23 mouse cellular contexts compared by ENCODE assay signal in genomic region chr8:106618324-106618723, GRCm38 (mm10). TPM values are rescaled to one million over a fixed set of nuclear protein-coding genes. Genes with fewer than 3 reads are reported as not detected.
DNase-seq lines count a peak whose midpoint lies in the region; ATAC-seq and TF ChIP-seq lines count a peak whose summit lies in the region.
"Had no signal": no experiment of that assay in that cellular context is flagged by ENCODE, and none has a peak within 500 bp of the region (broad histone marks: within the 10 kb centered on the region; RNA-seq: fewer than 3 reads in every experiment).

No protein-coding gene starts in this region.

- ATAC-seq in hindbrain, postnatal 0 days = no peak
- ATAC-seq in limb, embryonic 12.5 days (ENCODE audit: insufficient number of reproducible peaks, insufficient read depth, low FRiP score, low TSS enrichment, low read depth) = no peak
- ATAC-seq in stomach, embryonic 16.5 days (ENCODE audit: insufficient read depth, low FRiP score) = no peak
- ATAC-seq: CD4-positive, CD25-positive, alpha-beta regulatory T cell, adult 4 months; forebrain, embryonic 14.5 days; hindbrain, embryonic 16.5 days; liver, embryonic 12.5 days; midbrain, embryonic 15.5 days had no signal

- peak; percentile 37 for TF ChIP-seq CTCF in hindbrain, postnatal 0 days (IDR thresholded peaks at IDR 0.05; ENCODE audit: low read depth)

- in situ Hi-C loops in ES-E14 (cut with MboI; ENCODE audit: low sequenced_read_pairs in 2 of 2, unreplicated experiment in 2 of 2) = no loop called here

- H3K27me3 ChIP-seq in hindbrain, postnatal 0 days (ENCODE audit: insufficient read depth, low read length) = no peaks in the 10 kb centered on the region
- no peaks in the 10 kb centered on the region; the same call in 1 of the 2 replicates for H3K27me3 ChIP-seq in hindbrain, embryonic 10.5 days (ENCODE audit: insufficient read depth, poor library complexity, severe bottlenecking)
- H3K27me3 ChIP-seq in limb, embryonic 12.5 days = no peaks in the 10 kb centered on the region
- H3K27me3 ChIP-seq in limb, embryonic 10.5 days (ENCODE audit: low read depth, poor library complexity, severe bottlenecking) = no peaks in the 10 kb centered on the region
- H3K27me3 ChIP-seq in stomach, embryonic 16.5 days (ENCODE audit: control insufficient read depth, insufficient read depth, low read length) = no peaks in the 10 kb centered on the region
- H3K27me3 ChIP-seq: heart, embryonic 15.5 days; midbrain, embryonic 15.5 days had no signal

- no peak for DNase-seq in hindbrain, postnatal 0 days (ENCODE audit: low spot score)
- no peak for DNase-seq in hindbrain, embryonic 10.5 days (ENCODE audit: low spot score)
- no peak for DNase-seq in limb, embryonic 10.5 days (ENCODE audit: low spot score)
- no peak for DNase-seq in ES-E14 (ENCODE audit: low read depth, low spot score)
- no peak for DNase-seq in frontal cortex, postnatal 25 days (ENCODE audit: low spot score in 2 of 2)
- DNase-seq: adrenal gland, adult 8-10 months; cerebellum, adult 8-10 months; gastrocnemius, postnatal 25 days; heart, adult 2 months; heart, postnatal 4 days; kidney, adult 9 months; left cerebral cortex, postnatal 4 days; spleen, adult 18-20 months had no signal

- no peak overlapping the region for H3K27ac ChIP-seq in hindbrain, postnatal 0 days
- H3K27ac ChIP-seq in hindbrain, embryonic 10.5 days = no peak overlapping the region
- H3K27ac ChIP-seq in limb, embryonic 12.5 days = 0 out of 2 replicates have a peak overlapping the region, but pooled peaks have one; percentile 35
- H3K27ac ChIP-seq in limb, embryonic 10.5 days = no peak overlapping the region
- peak overlapping the region; percentile 92 for H3K27ac ChIP-seq in ES-E14 (ENCODE audit: insufficient read depth, low read depth, low read length, poor library complexity, severe bottlenecking)
- H3K27ac ChIP-seq in stomach, embryonic 16.5 days (ENCODE audit: low read length) = peak overlapping the region; percentile 3; the same call in 1 of the 2 replicates
- H3K27ac ChIP-seq: heart, adult 2 months; heart, embryonic 15.5 days; liver, embryonic 12.5 days; midbrain, embryonic 15.5 days had no signal

- no peak overlapping the region for H3K9ac ChIP-seq in hindbrain, postnatal 0 days (replicated peaks; ENCODE audit: low read length)
- no peak overlapping the region for H3K9ac ChIP-seq in limb, embryonic 12.5 days (replicated peaks)
- H3K9ac ChIP-seq in ES-E14 (ENCODE audit: insufficient read depth, low read depth, low read length, poor library complexity, severe bottlenecking) = peak overlapping the region; percentile 61
- no peak overlapping the region for H3K9ac ChIP-seq in stomach, embryonic 16.5 days (ENCODE audit: low read length)
- H3K9ac ChIP-seq: heart, embryonic 15.5 days; liver, embryonic 12.5 days; midbrain, embryonic 15.5 days had no signal

- H3K9me3 ChIP-seq in hindbrain, postnatal 0 days (ENCODE audit: low read length) = no peaks in the 10 kb centered on the region
- no peaks in the 10 kb centered on the region for H3K9me3 ChIP-seq in hindbrain, embryonic 10.5 days
- H3K9me3 ChIP-seq in limb, embryonic 12.5 days = no peaks in the 10 kb centered on the region
- H3K9me3 ChIP-seq in limb, embryonic 10.5 days (replicated peaks) = no peaks in the 10 kb centered on the region; the same call in 1 of the 2 replicates
- H3K9me3 ChIP-seq in ES-E14 (ENCODE audit: control insufficient read depth, insufficient read depth, low read depth, low read length) = no peaks in the 10 kb centered on the region
- no peaks in the 10 kb centered on the region for H3K9me3 ChIP-seq in stomach, embryonic 16.5 days (replicated peaks; ENCODE audit: control insufficient read depth, low read length)
- H3K9me3 ChIP-seq: heart, embryonic 15.5 days; liver, embryonic 12.5 days; midbrain, embryonic 15.5 days had no signal

- no peak overlapping the region for H3K4me2 ChIP-seq in hindbrain, postnatal 0 days (ENCODE audit: low read depth, low read length)
- no peak overlapping the region for H3K4me2 ChIP-seq in limb, embryonic 12.5 days
- no peak overlapping the region for H3K4me2 ChIP-seq in stomach, embryonic 16.5 days (ENCODE audit: low read depth, low read length)
- H3K4me2 ChIP-seq: heart, embryonic 15.5 days; liver, embryonic 12.5 days; midbrain, embryonic 15.5 days had no signal

- WGBS in hindbrain, postnatal 0 days = 54% methylated on average over 6 of the region's 6 CpGs
- WGBS in hindbrain, embryonic 10.5 days = 62% methylated on average over 6 of the region's 6 CpGs
- 47% methylated on average over 6 of the region's 6 CpGs for WGBS in limb, embryonic 12.5 days
- 57% methylated on average over 6 of the region's 6 CpGs for WGBS in limb, embryonic 10.5 days
- WGBS in stomach, embryonic 16.5 days = 56% methylated on average over 6 of the region's 6 CpGs

- H3K36me3 ChIP-seq in hindbrain, postnatal 0 days (ENCODE audit: insufficient read depth, low read length) = no peaks in the 10 kb centered on the region
- no peaks in the 10 kb centered on the region for H3K36me3 ChIP-seq in hindbrain, embryonic 10.5 days
- H3K36me3 ChIP-seq in limb, embryonic 12.5 days = no peaks in the 10 kb centered on the region
- H3K36me3 ChIP-seq in limb, embryonic 10.5 days = no peaks in the 10 kb centered on the region
- H3K36me3 ChIP-seq in ES-E14 (ENCODE audit: control insufficient read depth, insufficient read depth, low read length, poor library complexity, severe bottlenecking) = peaks cover 4% of the 10 kb centered on the region; the same call in 1 of the 2 replicates
- H3K36me3 ChIP-seq in stomach, embryonic 16.5 days (ENCODE audit: control insufficient read depth, insufficient read depth, low read length) = no peaks in the 10 kb centered on the region
- H3K36me3 ChIP-seq: heart, embryonic 15.5 days; liver, embryonic 12.5 days; midbrain, embryonic 15.5 days had no signal

- no peak overlapping the region for H3K4me3 ChIP-seq in hindbrain, postnatal 0 days (ENCODE audit: low read length)
- no peak overlapping the region for H3K4me3 ChIP-seq in hindbrain, embryonic 10.5 days
- no peak overlapping the region for H3K4me3 ChIP-seq in limb, embryonic 12.5 days (replicated peaks)
- H3K4me3 ChIP-seq in limb, embryonic 10.5 days = no peak overlapping the region
- peak overlapping the region; percentile 39 to 60 for H3K4me3 ChIP-seq in ES-E14 (ENCODE audit: insufficient read depth in 1 of 2, low read depth in 1 of 2, low read length in 2 of 2, poor library complexity in 1 of 2, severe bottlenecking in 1 of 2)
- no peak overlapping the region for H3K4me3 ChIP-seq in stomach, embryonic 16.5 days (replicated peaks; ENCODE audit: low read length)
- H3K4me3 ChIP-seq: heart, adult 2 months; heart, embryonic 15.5 days; liver, embryonic 12.5 days; midbrain, embryonic 15.5 days; myocyte had no signal

- peaks cover 3% of the 10 kb centered on the region; the same call in 1 of the 2 replicates for H3K4me1 ChIP-seq in hindbrain, postnatal 0 days (ENCODE audit: insufficient read depth, low read length)
- H3K4me1 ChIP-seq in hindbrain, embryonic 10.5 days (replicated peaks) = peaks cover 38% of the 10 kb centered on the region
- peaks cover 43% of the 10 kb centered on the region for H3K4me1 ChIP-seq in limb, embryonic 12.5 days (replicated peaks)
- H3K4me1 ChIP-seq in limb, embryonic 10.5 days = peaks cover 45% of the 10 kb centered on the region
- H3K4me1 ChIP-seq in ES-E14 (ENCODE audit: control insufficient read depth in 2 of 2, insufficient read depth in 2 of 2, low read length in 2 of 2, poor library complexity in 1 of 2) = peaks cover 31 to 37% of the 10 kb centered on the region in 2 experiments
- H3K4me1 ChIP-seq in stomach, embryonic 16.5 days (ENCODE audit: control insufficient read depth, insufficient read depth, low read length) = peaks cover 27% of the 10 kb centered on the region
- H3K4me1 ChIP-seq: liver, embryonic 12.5 days; midbrain, embryonic 15.5 days had no signal

TF ChIP-seq in ES-E14, 5 proteins besides CTCF, POLR2A, EP300 and RAD21:
- TF ChIP-seq ZC3H11A (IDR thresholded peaks at IDR 0.05; ENCODE audit: borderline replicate concordance, low read depth, low read length) (no peak), CHD2 (IDR thresholded peaks at IDR 0.05; ENCODE audit: low read depth, low read length) (peak; percentile 16; the same call in 1 of the 2 replicates), ZNF384 (IDR thresholded peaks at IDR 0.05; ENCODE audit: low read depth, low read length) (no peak; the same call in 1 of the 2 replicates), MAFK (IDR thresholded peaks at IDR 0.05; ENCODE audit: insufficient read depth, low read depth, low read length) (no peak)

RNA-seq across cellular contexts. Expression of gene Cdh1, which starts 15.2 kb away (rescaled TPM):
- total RNA-seq in hindbrain, postnatal 0 days (2014; rRNA removed) = 5.6 and 6.7 TPM in 2 replicates
- 6.6 and 6.7 TPM in 2 replicates for polyA plus RNA-seq in hindbrain, postnatal 0 days (2015; fragmentation: Nextera tagmentation; extraction: Ambion mirVana)
- 9.0 and 10.5 TPM in 2 replicates for polyA plus RNA-seq in hindbrain, embryonic 10.5 days (2016; fragmentation: Nextera tagmentation; extraction: Ambion mirVana)
- polyA plus RNA-seq in limb, embryonic 12.5 days (2016; fragmentation: Nextera tagmentation; extraction: Ambion mirVana) = 13.5 and 15.3 TPM in 2 replicates
- 15.4 and 16.4 TPM in 2 replicates for polyA plus RNA-seq in limb, embryonic 10.5 days (2016; fragmentation: Nextera tagmentation; extraction: Ambion mirVana)
- 254 and 424 TPM in 2 replicates for total RNA-seq in ES-E14 (2012; rRNA removed)
- polyA plus RNA-seq in stomach, embryonic 16.5 days (2015; fragmentation: Nextera tagmentation; extraction: Ambion mirVana) = 215 and 267 TPM in 2 replicates
- total RNA-seq: heart, adult 2 months; megakaryocyte-erythroid progenitor cell, adult 5-6 weeks had no signal

RNA-seq across cellular contexts. Expression of gene Gm10073, which starts 45.1 kb away (rescaled TPM):
- 59.5 and 82.5 TPM in 2 replicates for total RNA-seq in hindbrain, postnatal 0 days (2014; rRNA removed)
- 4.2 and 6.1 TPM in 2 replicates for polyA plus RNA-seq in hindbrain, postnatal 0 days (2015; fragmentation: Nextera tagmentation; extraction: Ambion mirVana)
- polyA plus RNA-seq in hindbrain, embryonic 10.5 days (2016; fragmentation: Nextera tagmentation; extraction: Ambion mirVana) = 6.2 and 8.0 TPM in 2 replicates
- polyA plus RNA-seq in limb, embryonic 12.5 days (2016; fragmentation: Nextera tagmentation; extraction: Ambion mirVana) = 4.5 and 6.3 TPM in 2 replicates
- 7.9 and 8.0 TPM in 2 replicates for polyA plus RNA-seq in limb, embryonic 10.5 days (2016; fragmentation: Nextera tagmentation; extraction: Ambion mirVana)
- 83.5 and 86.5 TPM in 2 replicates for total RNA-seq in ES-E14 (2012; rRNA removed)
- polyA plus RNA-seq in stomach, embryonic 16.5 days (2015; fragmentation: Nextera tagmentation; extraction: Ambion mirVana) = 13.4 and 26.5 TPM in 2 replicates

Comparison
In these comparisons a context has a peak if more than half of its experiments do, and no peak if none do; other contexts are left out.
1. H3K27ac ChIP-seq: peak in limb, embryonic 12.5 days (single experiment), ES-E14 (single experiment) and stomach, embryonic 16.5 days (single experiment); none in hindbrain, postnatal 0 days (single experiment), hindbrain, embryonic 10.5 days (single experiment) and limb, embryonic 10.5 days (single experiment).
2. H3K4me3 ChIP-seq: peak in ES-E14 (2 of 2); none in hindbrain, postnatal 0 days (single experiment), hindbrain, embryonic 10.5 days (single experiment), limb, embryonic 12.5 days (single experiment), limb, embryonic 10.5 days (single experiment) and stomach, embryonic 16.5 days (single experiment).
3. RNA of gene Cdh1, which starts 15.2 kb away (polyA plus RNA-seq): 215 to 267 TPM in stomach, embryonic 16.5 days; 15.4 to 16.4 TPM in limb, embryonic 10.5 days, 13.5 to 15.3 TPM in limb, embryonic 12.5 days, 9.0 to 10.5 TPM in hindbrain, embryonic 10.5 days and 6.6 to 6.7 TPM in hindbrain, postnatal 0 days; every median in the first group is over 10 times any median in the second.